Mouse (Mus musculus) brain, embryonic 14.5 days (tissue): ENCODE measurements around the gene Sumo2.

Experiments
- CTCF ChIP-seq: fragments of 200-500 bp; IDR thresholded peaks from 2 replicates; pipeline ENCODE4 v1.5.1; 2012; ENCODE audit warnings: inconsistent platforms, mild to moderate bottlenecking, moderate library complexity, borderline replicate concordance; ENCODE audit not compliant: insufficient read depth, insufficient read length; ENCODE audit errors: extremely low read depth
- POLR2A ChIP-seq: fragments of 200-500 bp; IDR thresholded peaks from 2 replicates; pipeline ENCODE4 v1.6.1; 2012; ENCODE audit warnings: mild to moderate bottlenecking, inconsistent platforms, borderline replicate concordance; ENCODE audit not compliant: poor library complexity, insufficient read depth, insufficient read length, severe bottlenecking; ENCODE audit errors: extremely low read depth

DNA sequence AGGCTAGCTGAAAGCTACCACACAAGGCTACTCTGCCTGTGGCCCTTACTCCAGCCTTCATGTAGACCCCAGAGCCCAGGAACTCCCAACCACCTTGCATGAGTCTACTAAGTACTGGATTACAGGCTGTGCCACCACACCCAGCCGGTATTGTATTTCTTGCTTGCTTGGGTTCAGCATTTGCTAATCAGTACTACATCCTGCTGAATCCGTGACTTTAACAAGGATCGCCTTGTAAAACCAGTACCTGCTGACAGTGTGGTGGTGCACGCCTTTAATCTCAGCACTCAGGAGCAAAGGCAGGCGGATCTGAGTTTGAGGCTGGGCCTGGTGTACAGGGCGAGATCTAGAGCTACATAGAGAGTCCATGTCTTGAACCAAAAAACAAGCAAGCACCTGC, 33.4 kb downstream of the Sumo2 start:
- TF ChIP-seq CTCF, result no peak
- no peak for TF ChIP-seq POLR2A
